Mouse (Mus musculus): ENCODE results near the gene Gm10840. TPM values are rescaled to one million over a fixed set of nuclear protein-coding genes. Genes with fewer than 3 reads are reported as not detected.

Gene Gm10840
- total RNA-seq, 2 experiments from 2014 or later = not detected

- peak; percentile 58 to 62 for DNase-seq (ENCODE audit: low spot score in 2 of 2)
Measured at GRCm38 (mm10) chr11:106159921-106160840, 469 bp upstream of the Gm10840 start.

GRCm38 (mm10) chr11:106162237-106162636, 1.6 kb downstream of the Gm10840 start:
- no peak for DNase-seq (ENCODE audit: low spot score in 2 of 2)

- no peak for DNase-seq (ENCODE audit: low spot score in 2 of 2)
Measured at GRCm38 (mm10) chr11:106163546-106163945, 2.9 kb downstream of the Gm10840 start.

- DNase-seq (ENCODE audit: low spot score in 2 of 2) = no peak
Measured at GRCm38 (mm10) chr11:106164601-106165180, 4.0 kb downstream of the Gm10840 start.

GRCm38 (mm10) chr11:106167435-106167834, 6.8 kb downstream of the Gm10840 start:
- DNase-seq (ENCODE audit: low spot score in 2 of 2) = no peak

- no peak for DNase-seq (ENCODE audit: low spot score in 2 of 2)
Measured at GRCm38 (mm10) chr11:106170807-106171206, 10.2 kb downstream of the Gm10840 start.

GRCm38 (mm10) chr11:106173228-106173627, 12.6 kb downstream of the Gm10840 start:
- DNase-seq (ENCODE audit: low spot score in 2 of 2) = no peak

GRCm38 (mm10) chr11:106174372-106174771, 13.7 kb downstream of the Gm10840 start:
- no peak for DNase-seq (ENCODE audit: low spot score in 2 of 2)

- DNase-seq (ENCODE audit: low spot score in 2 of 2) = no peak
Measured at GRCm38 (mm10) chr11:106175081-106175480, 14.4 kb downstream of the Gm10840 start.

GRCm38 (mm10) chr11:106176372-106176771, 15.7 kb downstream of the Gm10840 start:
- DNase-seq (ENCODE audit: low spot score in 2 of 2) = no peak

- no peak for DNase-seq (ENCODE audit: low spot score in 2 of 2)
Measured at GRCm38 (mm10) chr11:106178036-106178782, 17.6 kb downstream of the Gm10840 start.

- DNase-seq (ENCODE audit: low spot score in 2 of 2) = no peak
Measured at GRCm38 (mm10) chr11:106179711-106180448, 19.2 kb downstream of the Gm10840 start.

GRCm38 (mm10) chr11:106180449-106180801, 19.8 kb downstream of the Gm10840 start:
- no peak for DNase-seq (ENCODE audit: low spot score in 2 of 2)

- DNase-seq (ENCODE audit: low spot score in 2 of 2) = no peak
Measured at GRCm38 (mm10) chr11:106187326-106187725, 26.7 kb downstream of the Gm10840 start.

- DNase-seq (ENCODE audit: low spot score in 2 of 2) = no peak
Measured at GRCm38 (mm10) chr11:106191716-106192115, 31.1 kb downstream of the Gm10840 start.

GRCm38 (mm10) chr11:106192241-106192640, 31.6 kb downstream of the Gm10840 start:
- no peak for DNase-seq (ENCODE audit: low spot score in 2 of 2)

- DNase-seq (ENCODE audit: low spot score in 2 of 2) = no peak
Measured at GRCm38 (mm10) chr11:106192657-106193370, 32.2 kb downstream of the Gm10840 start.

GRCm38 (mm10) chr11:106193371-106194154, 32.9 kb downstream of the Gm10840 start:
- peak; percentile 89 to 96 for DNase-seq (ENCODE audit: low spot score in 2 of 2)

GRCm38 (mm10) chr11:106194155-106194541, 33.5 kb downstream of the Gm10840 start:
- DNase-seq (ENCODE audit: low spot score in 2 of 2) = no peak

- no peak for DNase-seq (ENCODE audit: low spot score in 2 of 2)
Measured at GRCm38 (mm10) chr11:106194891-106195290, 34.2 kb downstream of the Gm10840 start.
